Mouse (Mus musculus) T-helper 17 cell (primary cell): ENCODE data around the gene Osbpl10.

ENCODE experiments used
- in situ Hi-C, 2 experiments: fragments of 300-600 bp; cut with MboI, MseI; formaldehyde crosslinking; loops; 1 replicate in 1 of 2; 2 replicates in 1 of 2; pipeline ENCODE4 v1.15.1; 2025; ENCODE audit warnings: high pct_unique_total_duplicates in 2 of 2

Osbpl10 gene

GRCm38 (mm10) chr9:115147586-115148355, 169.4 kb downstream of the Osbpl10 start:
- in situ Hi-C loops: no loop called here

- in situ Hi-C loops: no loop called here
Observed at GRCm38 (mm10) chr9:115149011-115149756, 170.8 kb downstream of the Osbpl10 start.

GRCm38 (mm10) chr9:115161591-115161990, 183.2 kb downstream of the Osbpl10 start:
- in situ Hi-C loops: loop anchor here (5.0 to 10.0 kb wide), 3 partner anchors 81 to 1237 kb away; no protein-coding TSS in a partner anchor

- in situ Hi-C loops: loop anchor here (5.0 to 10.0 kb wide), 3 partner anchors 79 to 1238 kb away; no protein-coding TSS in a partner anchor
Observed at GRCm38 (mm10) chr9:115163031-115163430, 184.7 kb downstream of the Osbpl10 start.

GRCm38 (mm10) chr9:115163693-115164092, 185.3 kb downstream of the Osbpl10 start:
- in situ Hi-C loops: loop anchor here (5.0 to 10.0 kb wide), 3 partner anchors 79 to 1239 kb away; no protein-coding TSS in a partner anchor

- in situ Hi-C loops: loop anchor here (5.0 to 10.0 kb wide), 3 partner anchors 78 to 1240 kb away; no protein-coding TSS in a partner anchor
Observed at GRCm38 (mm10) chr9:115164351-115164750, 186.0 kb downstream of the Osbpl10 start.

- in situ Hi-C loops: loop anchor here in 1 of 2 experiments (10.0 kb wide), 1 partner anchor 1241 kb away; no protein-coding TSS in a partner anchor
Observed at GRCm38 (mm10) chr9:115165996-115166395, 187.6 kb downstream of the Osbpl10 start.

- in situ Hi-C loops: loop anchor here in 1 of 2 experiments (10.0 kb wide), 1 partner anchor 1245 kb away; no protein-coding TSS in a partner anchor
Observed at GRCm38 (mm10) chr9:115169591-115169990, 191.2 kb downstream of the Osbpl10 start.

- in situ Hi-C loops: no loop called here
Observed at GRCm38 (mm10) chr9:115172096-115172495, 193.7 kb downstream of the Osbpl10 start.

GRCm38 (mm10) chr9:115179154-115179553, 200.8 kb downstream of the Osbpl10 start:
- in situ Hi-C loops: no loop called here

GRCm38 (mm10) chr9:115179935-115180334, 201.6 kb downstream of the Osbpl10 start:
- in situ Hi-C loops: no loop called here

- in situ Hi-C loops: no loop called here
Observed at GRCm38 (mm10) chr9:115186402-115186801, 208.0 kb downstream of the Osbpl10 start.

- in situ Hi-C loops: no loop called here
Observed at GRCm38 (mm10) chr9:115190376-115190942, 212.1 kb downstream of the Osbpl10 start.

- in situ Hi-C loops: no loop called here
Observed at GRCm38 (mm10) chr9:115192890-115193289, 214.5 kb downstream of the Osbpl10 start.

- in situ Hi-C loops: no loop called here
Observed at GRCm38 (mm10) chr9:115197082-115197481, 218.7 kb downstream of the Osbpl10 start.

GRCm38 (mm10) chr9:115200166-115200862, 221.9 kb downstream of the Osbpl10 start:
- in situ Hi-C loops: no loop called here

GRCm38 (mm10) chr9:115201264-115201663, 222.9 kb downstream of the Osbpl10 start:
- in situ Hi-C loops: no loop called here

GRCm38 (mm10) chr9:115203136-115203535, 224.8 kb downstream of the Osbpl10 start:
- in situ Hi-C loops: no loop called here

- in situ Hi-C loops: no loop called here
Observed at GRCm38 (mm10) chr9:115205491-115205890, 227.1 kb downstream of the Osbpl10 start.

GRCm38 (mm10) chr9:115206219-115206618, 227.8 kb downstream of the Osbpl10 start:
- in situ Hi-C loops: no loop called here

- in situ Hi-C loops: no loop called here
Observed at GRCm38 (mm10) chr9:115209737-115210136, 231.4 kb downstream of the Osbpl10 start.
